Mouse (Mus musculus) ES-CJ7 (cell line): ENCODE results near the gene Dyrk1a.

ENCODE experiments used
- DNase-seq: peaks from one replicate; pipeline ENCODE4 v3.0.0; 2011; ENCODE audit warnings: low read depth, low spot score

Gene Dyrk1a

GRCm38 (mm10) chr16:94559282-94559681 is 10.5 kb upstream of the Dyrk1a start:
- no peak for DNase-seq

GRCm38 (mm10) chr16:94559782-94560181 is 10.0 kb upstream of the Dyrk1a start:
- no peak for DNase-seq

GRCm38 (mm10) chr16:94560618-94561017 is 9.2 kb upstream of the Dyrk1a start:
- no peak for DNase-seq

- no peak for DNase-seq
Observed at GRCm38 (mm10) chr16:94566124-94566523, 3.7 kb upstream of the Dyrk1a start.

- DNase-seq: no peak
Observed at GRCm38 (mm10) chr16:94566834-94567585, 2.8 kb upstream of the Dyrk1a start.

- no peak for DNase-seq
Observed at GRCm38 (mm10) chr16:94567751-94568150, 2.1 kb upstream of the Dyrk1a start.

GRCm38 (mm10) chr16:94568335-94569228 is 1.2 kb upstream of the Dyrk1a start:
- DNase-seq: peak; percentile 45

GRCm38 (mm10) chr16:94570361-94571041 is 691 bp downstream of the Dyrk1a start:
- DNase-seq: no peak

GRCm38 (mm10) chr16:94571111-94571993 is 1.5 kb downstream of the Dyrk1a start:
- no peak for DNase-seq

- DNase-seq: no peak
Observed at GRCm38 (mm10) chr16:94572422-94572821, 2.6 kb downstream of the Dyrk1a start.

GRCm38 (mm10) chr16:94574025-94574717 is 4.4 kb downstream of the Dyrk1a start:
- DNase-seq: no peak

- DNase-seq: no peak
Observed at GRCm38 (mm10) chr16:94574718-94575094, 4.9 kb downstream of the Dyrk1a start.

- DNase-seq: no peak
Observed at GRCm38 (mm10) chr16:94575757-94576156, 5.9 kb downstream of the Dyrk1a start.

- DNase-seq: no peak
Observed at GRCm38 (mm10) chr16:94579348-94579747, 9.5 kb downstream of the Dyrk1a start.

- no peak for DNase-seq
Observed at GRCm38 (mm10) chr16:94580844-94581405, 11.1 kb downstream of the Dyrk1a start.

GRCm38 (mm10) chr16:94586349-94586990 is 16.7 kb downstream of the Dyrk1a start:
- DNase-seq: no peak

- DNase-seq: no peak
Observed at GRCm38 (mm10) chr16:94587461-94587860, 17.7 kb downstream of the Dyrk1a start.

- peak; percentile 38 for DNase-seq
Observed at GRCm38 (mm10) chr16:94588171-94588570, 18.4 kb downstream of the Dyrk1a start.

- DNase-seq: no peak
Observed at GRCm38 (mm10) chr16:94588974-94589373, 19.2 kb downstream of the Dyrk1a start.

GRCm38 (mm10) chr16:94589648-94590047 is 19.8 kb downstream of the Dyrk1a start:
- no peak for DNase-seq
